Mouse (Mus musculus) spleen, postnatal 4 days (tissue): ENCODE measurements around the gene Zfp78.

Experiments used
- DNase-seq, 2 experiments: peaks; one replicate each; pipeline ENCODE4 v3.0.0; 2022; ENCODE audit warnings: low spot score in 2 of 2

Zfp78 gene

DNA sequence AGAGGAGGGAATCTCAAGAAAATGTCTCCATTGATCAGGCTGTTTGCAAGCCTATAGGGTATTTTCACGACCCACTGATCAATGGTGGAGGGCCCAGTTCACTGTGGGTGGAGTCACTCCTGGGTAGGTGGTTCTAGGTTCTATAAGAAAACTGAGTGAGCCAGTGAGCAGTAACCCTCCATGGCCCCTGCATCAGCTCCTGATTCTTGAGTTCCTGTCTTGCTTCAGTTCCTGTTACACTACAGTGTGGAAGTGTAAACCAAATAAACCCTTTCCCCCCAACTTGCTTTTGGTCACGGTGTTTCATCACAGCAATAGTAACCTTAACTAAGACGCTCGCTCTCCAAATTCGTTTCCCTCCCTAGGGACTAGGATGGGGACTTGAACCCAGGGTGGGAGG lies 25.9 kb downstream of the Zfp78 start:
- DNase-seq = no peak

- DNase-seq = no peak
These were observed 26.4 kb downstream of the Zfp78 start for GRCm38 (mm10) chr7:6389449-6389848.

GRCm38 (mm10) chr7:6397996-6398975 lies 35.2 kb downstream of the Zfp78 start, which contains the start of gene Smim17:
Gene Smim17 (plus strand): TSS chr7:6398715.
- peak in 1 of 2 experiments; percentile 18 for DNase-seq

GRCm38 (mm10) chr7:6410043-6410442 lies 47.0 kb downstream of the Zfp78 start, which contains the start of gene Gm20715:
Gene Gm20715 (plus strand): TSS chr7:6410277.
- DNase-seq = peak; percentile 80 to 89

GRCm38 (mm10) chr7:6414626-6415441 lies 51.8 kb downstream of the Zfp78 start:
- no peak for DNase-seq

DNA sequence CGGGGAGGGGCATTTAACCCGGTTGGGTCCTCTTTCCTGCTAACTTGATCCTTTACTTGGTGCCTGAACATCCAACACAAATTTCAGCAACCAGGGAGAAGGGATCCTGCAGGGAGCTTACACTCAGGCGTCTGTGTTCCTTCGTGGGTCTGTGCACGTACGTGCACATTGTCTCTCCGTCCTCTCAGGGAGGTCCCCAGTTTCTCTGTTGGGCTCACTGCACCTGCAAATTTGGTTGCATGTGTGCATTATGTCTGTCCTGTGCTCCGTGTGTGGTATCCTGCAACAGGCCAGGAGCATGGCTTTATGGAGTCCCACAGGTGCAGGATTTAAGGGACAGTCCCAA lies 52.3 kb downstream of the Zfp78 start:
- DNase-seq = no peak

GRCm38 (mm10) chr7:6419894-6420293 lies 56.8 kb downstream of the Zfp78 start:
- DNase-seq = no peak

- no peak for DNase-seq
These were observed 66.3 kb downstream of the Zfp78 start for GRCm38 (mm10) chr7:6429381-6429780.

DNA sequence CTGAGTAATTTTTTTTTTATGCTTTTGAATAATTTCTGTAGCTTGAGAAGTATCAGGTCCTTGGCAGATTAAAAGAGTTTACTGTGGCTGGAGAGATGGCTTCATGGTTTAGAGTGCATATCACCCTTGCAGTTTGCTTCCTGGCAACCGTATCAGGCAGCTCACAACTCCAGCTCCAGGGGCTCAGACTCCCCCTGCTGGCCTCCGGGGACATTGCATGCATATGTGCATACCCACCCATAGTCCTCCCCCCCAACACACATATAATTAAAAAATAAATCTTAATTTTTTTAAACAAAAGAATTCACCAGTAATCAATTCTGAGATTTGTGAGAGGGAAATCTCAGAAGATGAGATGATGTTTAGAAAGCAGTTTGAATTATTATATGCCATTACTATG lies 67.3 kb downstream of the Zfp78 start:
- no peak for DNase-seq
